Mouse (Mus musculus) heart, adult 2 months (tissue): ENCODE measurements at regions not wholly inside any gene's neighbourhood (a gene's known extent, or its start where the extent isn't known, plus 50 kb on each side); places are given as distances from the start of the nearest gene placed in this dataset.

ENCODE experiments used
- DNase-seq, 2 experiments: peaks; one replicate each; pipeline ENCODE4 v3.0.0; 2021
- H3K27ac ChIP-seq: fragments of 200-600 bp; 2 replicates; pipeline ENCODE4 v1.8.1; 2022
- H3K27me3 ChIP-seq: fragments of 200-500 bp; 2 replicates; pipeline ENCODE4 v1.6.1; 2012; ENCODE audit warnings: mild to moderate bottlenecking, low read length, inconsistent platforms, mixed read lengths; ENCODE audit not compliant: control insufficient read depth, insufficient read depth
- H3K36me3 ChIP-seq: fragments of 200-500 bp; 2 replicates; pipeline ENCODE4 v1.6.1; 2012; ENCODE audit warnings: low read length, inconsistent platforms; ENCODE audit not compliant: control insufficient read depth, insufficient read depth
- H3K4me1 ChIP-seq: fragments of 200-500 bp; 2 replicates; pipeline ENCODE4 v1.6.1; 2011; ENCODE audit warnings: low read length; ENCODE audit not compliant: control insufficient read depth, insufficient read depth
- H3K4me3 ChIP-seq: fragments of 200-600 bp; 2 replicates; pipeline ENCODE4 v1.8.1; 2022
- H3K79me2 ChIP-seq: fragments of 200-500 bp; replicated peaks from 2 replicates; pipeline ENCODE4 v1.6.1; 2012; ENCODE audit warnings: mild to moderate bottlenecking, inconsistent platforms, low read length, moderate library complexity, mixed read lengths; ENCODE audit not compliant: control insufficient read depth, insufficient read depth
- H3K9ac ChIP-seq: fragments of 200-500 bp; 2 replicates; pipeline ENCODE4 v1.6.1; 2012; ENCODE audit warnings: low read depth, mild to moderate bottlenecking, control low read depth, inconsistent platforms, low read length, mixed read lengths
- CTCF ChIP-seq: fragments of 200-600 bp; IDR thresholded peaks from 2 replicates; pipeline ENCODE4 v1.8.1; 2022; ENCODE audit warnings: antibody characterized with exemption, mild to moderate bottlenecking, moderate library complexity
- EP300 ChIP-seq: fragments of 200-500 bp; IDR thresholded peaks from 2 replicates; pipeline ENCODE4 v1.6.1; 2011; ENCODE audit warnings: low read depth, low read length, control low read depth; ENCODE audit not compliant: insufficient read depth
- POLR2A ChIP-seq: fragments of 200-500 bp; IDR thresholded peaks from 2 replicates; pipeline ENCODE4 v1.6.1; 2011; ENCODE audit warnings: mild to moderate bottlenecking, low read depth, low read length, control low read depth; ENCODE audit not compliant: insufficient read depth
- WGBS: fragments of 180-500 bp; shearing (Covaris S2); methylation state at CpG from one replicate; pipeline ENCODE4 v1.1.7; 2018; 5-methylcytosine and 5-hydroxymethylcytosine counted together
- intact Hi-C: fragments of 180-260 bp; cut with DNase I; formaldehyde crosslinking; loops from one replicate; pipeline ENCODE4 v1.15.1; 2025

DNA sequence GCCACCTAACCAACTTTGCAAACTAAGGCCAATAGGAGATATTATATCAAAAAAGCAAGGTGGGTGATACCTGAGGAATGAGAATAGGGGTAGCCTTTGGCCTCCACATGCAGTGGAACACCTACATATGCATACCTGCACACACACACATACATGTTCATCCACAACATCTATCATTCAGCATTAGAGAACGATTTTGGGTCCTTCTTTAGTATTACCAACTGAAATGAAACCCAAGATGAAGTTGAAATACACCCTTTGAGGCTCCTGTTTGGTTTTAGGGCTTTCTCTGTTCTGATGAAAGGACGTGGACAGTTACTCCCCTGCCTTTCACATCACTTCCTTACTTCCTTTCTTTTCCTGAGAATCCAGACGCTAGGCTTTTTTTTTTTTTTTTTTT lies 180.9 kb downstream of the Pax3 start:
- Histone ChIP-seq H3K4me3 (no peak overlapping the region), H3K4me1 (no peaks in the 10 kb centered on the region; the same call in 1 of the 2 replicates), H3K27me3 (no peaks in the 10 kb centered on the region), H3K36me3 (no peaks in the 10 kb centered on the region), H3K79me2 (no peaks in the 10 kb centered on the region), H3K9ac (no peak overlapping the region), H3K27ac (no peak overlapping the region)
- TF ChIP-seq POLR2A = no peak
- intact Hi-C loops = no loop called here
- DNase-seq = no peak
- WGBS = 40% methylated on average over 3 of the region's 3 CpGs

DNA sequence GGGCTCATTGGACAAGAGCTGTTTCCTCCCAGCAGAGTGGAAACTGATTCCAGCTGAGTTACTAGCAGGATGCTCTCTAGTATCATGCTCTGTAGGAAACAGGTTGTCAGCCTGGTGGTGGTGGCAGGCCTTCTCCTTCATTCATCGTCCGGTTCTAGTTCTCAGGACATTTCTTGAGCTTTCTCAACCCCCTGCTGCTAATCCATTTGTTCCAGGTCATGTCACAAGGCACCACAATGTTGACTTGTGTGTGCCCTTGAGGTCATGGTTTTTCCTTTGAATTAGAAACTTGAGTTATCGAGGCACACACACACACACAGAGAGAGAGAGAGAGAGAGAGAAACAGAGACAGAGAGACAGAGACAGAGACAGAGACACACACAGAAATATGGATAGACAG lies 183.5 kb downstream of the Pax3 start:
- no peaks in the 10 kb centered on the region for H3K27me3 ChIP-seq
- no peak overlapping the region for H3K27ac ChIP-seq
- no peak overlapping the region for H3K9ac ChIP-seq
- H3K36me3 ChIP-seq = no peaks in the 10 kb centered on the region
- WGBS = 56% methylated on average over 3 of the region's 3 CpGs
- TF ChIP-seq EP300 (no peak), POLR2A (no peak), CTCF (no peak)
- no peaks in the 10 kb centered on the region for H3K79me2 ChIP-seq
- H3K4me3 ChIP-seq = no peak overlapping the region
- H3K4me1 ChIP-seq = no peaks in the 10 kb centered on the region; the same call in 1 of the 2 replicates
- no peak for DNase-seq
- intact Hi-C loops = no loop called here

DNA sequence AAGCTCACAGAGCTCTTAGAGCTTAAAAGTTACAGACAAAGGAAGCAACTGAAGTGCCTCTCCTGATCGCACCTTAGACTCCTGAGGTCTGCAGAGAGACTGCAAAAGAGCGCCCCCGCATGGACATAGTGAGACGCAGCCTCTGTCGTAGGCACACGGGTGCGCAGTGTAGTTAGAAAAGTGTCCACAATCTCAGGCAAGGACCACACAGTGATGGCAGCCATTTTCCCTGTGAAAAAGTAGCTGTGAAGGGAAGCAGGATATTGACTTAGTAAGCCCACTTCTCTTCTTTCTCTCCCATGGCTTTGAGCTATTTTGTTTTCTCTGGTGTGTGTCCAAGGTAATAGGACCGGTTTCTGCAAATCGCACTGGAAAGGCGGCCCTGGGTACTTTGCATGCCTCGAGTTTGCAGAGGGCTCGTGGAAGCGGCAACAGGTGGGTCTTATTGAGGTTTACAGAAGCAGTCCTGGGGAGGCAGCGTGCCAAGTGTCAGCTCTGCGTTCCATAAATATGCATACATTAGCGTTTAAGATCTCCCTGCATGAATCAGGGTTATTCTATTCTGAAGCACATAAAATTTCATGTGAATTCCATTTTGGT lies 188.0 kb downstream of the Pax3 start:
- no peaks in the 10 kb centered on the region for H3K27me3 ChIP-seq
- no peak overlapping the region for H3K27ac ChIP-seq
- no peaks in the 10 kb centered on the region for H3K4me1 ChIP-seq
- no peaks in the 10 kb centered on the region for H3K79me2 ChIP-seq
- TF ChIP-seq CTCF (peak; percentile 44), POLR2A (no peak)
- 35% methylated on average over 16 of the region's 16 CpGs for WGBS
- H3K4me3 ChIP-seq = no peak overlapping the region
- DNase-seq = no peak
- H3K36me3 ChIP-seq = no peaks in the 10 kb centered on the region
- no peak overlapping the region for H3K9ac ChIP-seq
- intact Hi-C loops = no loop called here

DNA sequence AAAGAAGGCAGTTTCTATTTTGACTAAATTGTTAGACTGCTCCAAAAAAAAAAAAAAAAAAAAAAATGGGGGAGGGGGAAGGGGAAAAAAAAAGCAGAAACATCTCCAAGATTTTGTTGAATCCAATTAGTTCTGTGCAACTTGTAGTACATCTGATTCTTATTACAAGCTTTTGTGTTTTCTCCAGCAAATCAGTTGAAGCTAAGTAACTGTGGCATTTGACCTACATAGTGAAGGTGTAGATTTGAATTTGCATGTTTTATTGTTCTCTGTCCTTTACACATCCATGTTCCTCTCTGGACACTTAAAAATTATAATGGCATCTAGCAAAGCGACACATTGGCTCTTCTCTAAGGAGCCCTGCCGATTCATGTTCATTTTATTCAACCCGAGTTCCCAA lies 192.6 kb downstream of the Pax3 start:
- no peak overlapping the region for H3K4me3 ChIP-seq
- WGBS = 94% methylated on average over 3 of the region's 3 CpGs
- no peaks in the 10 kb centered on the region for H3K4me1 ChIP-seq
- TF ChIP-seq CTCF = no peak
- TF ChIP-seq POLR2A = no peak
- no peak for TF ChIP-seq EP300
- H3K79me2 ChIP-seq = no peaks in the 10 kb centered on the region
- no peaks in the 10 kb centered on the region for H3K36me3 ChIP-seq
- no peak for DNase-seq
- H3K27me3 ChIP-seq = no peaks in the 10 kb centered on the region
- no peak overlapping the region for H3K9ac ChIP-seq
- no peak overlapping the region for H3K27ac ChIP-seq
- intact Hi-C loops = no loop called here

DNA sequence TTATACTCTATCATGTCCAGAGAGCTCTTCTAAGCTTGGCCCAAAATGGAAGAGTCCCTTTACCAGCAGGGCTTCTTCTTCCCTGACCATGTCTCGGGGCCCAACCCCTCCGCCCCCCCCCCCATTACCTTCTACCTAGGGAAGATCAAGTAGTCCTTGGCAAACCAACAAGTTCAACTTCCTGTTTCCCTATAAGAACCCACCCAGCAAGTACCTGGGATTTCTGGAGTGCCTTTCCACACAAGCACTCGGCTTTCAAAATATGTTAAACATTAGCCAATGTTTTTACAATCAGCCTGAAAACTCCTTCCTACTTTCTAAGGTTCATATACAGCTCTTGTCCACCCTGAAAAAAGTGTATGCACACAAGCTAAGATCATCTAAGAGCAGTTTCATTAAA lies 198.2 kb downstream of the Pax3 start:
- no peak for DNase-seq
- 86% methylated on average over 3 of the region's 3 CpGs for WGBS
- Histone ChIP-seq H3K27ac (no peak overlapping the region), H3K79me2 (no peaks in the 10 kb centered on the region), H3K36me3 (no peaks in the 10 kb centered on the region), H3K9ac (no peak overlapping the region), H3K27me3 (no peaks in the 10 kb centered on the region), H3K4me1 (no peaks in the 10 kb centered on the region), H3K4me3 (no peak overlapping the region)
- intact Hi-C loops = no loop called here
- TF ChIP-seq EP300 = no peak
- TF ChIP-seq CTCF = no peak
- no peak for TF ChIP-seq POLR2A

DNA sequence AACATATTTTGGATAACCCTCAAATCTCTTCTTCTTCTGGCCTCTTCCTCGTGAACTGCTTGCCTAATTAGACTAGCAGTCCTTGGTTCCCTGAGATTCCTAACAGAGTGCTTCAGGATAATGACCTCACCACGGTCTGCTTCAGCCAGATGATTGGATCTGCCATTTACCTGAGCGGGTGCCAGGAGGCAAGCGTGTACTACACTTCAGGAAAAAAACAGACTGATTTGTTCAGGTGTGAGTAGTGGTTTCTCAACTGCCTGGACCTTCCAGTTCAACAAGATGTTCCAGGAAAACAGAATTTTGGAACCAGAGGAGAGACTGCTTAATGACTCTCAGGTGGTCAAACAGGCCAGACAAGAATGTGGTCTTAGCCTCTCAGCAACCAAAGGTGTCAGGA lies 215.4 kb downstream of the Pax3 start:
- WGBS = 70% methylated on average over 4 of the region's 4 CpGs
- TF ChIP-seq EP300 = no peak
- TF ChIP-seq CTCF = no peak
- no peak for TF ChIP-seq POLR2A
- no peaks in the 10 kb centered on the region for H3K27me3 ChIP-seq
- H3K36me3 ChIP-seq = no peaks in the 10 kb centered on the region
- no peaks in the 10 kb centered on the region for H3K79me2 ChIP-seq
- intact Hi-C loops = no loop called here
- DNase-seq = no peak
- no peaks in the 10 kb centered on the region for H3K4me1 ChIP-seq
- no peak overlapping the region for H3K4me3 ChIP-seq
- no peak overlapping the region for H3K27ac ChIP-seq
- no peak overlapping the region for H3K9ac ChIP-seq
